Mouse (Mus musculus): ENCODE measurements at regions not wholly inside any gene's neighbourhood (a gene's known extent, or its start where the extent isn't known, plus 50 kb on each side); places are given as distances from the start of the nearest gene placed in this dataset.

- DNase-seq (ENCODE audit: low spot score) = no peak
These were observed 369.8 kb upstream of the Fbxo33 start for GRCm38 (mm10) chr12:59589354-59589753.

GRCm38 (mm10) chr12:59582587-59582986 is 363.1 kb upstream of the Fbxo33 start:
- DNase-seq (ENCODE audit: low spot score) = no peak

- DNase-seq (ENCODE audit: low spot score) = no peak
These were observed 360.2 kb upstream of the Fbxo33 start for GRCm38 (mm10) chr12:59579694-59580093.

GRCm38 (mm10) chr12:59563960-59564359 is 344.4 kb upstream of the Fbxo33 start:
- DNase-seq (ENCODE audit: low spot score) = no peak

GRCm38 (mm10) chr12:59539788-59540187 is 320.3 kb upstream of the Fbxo33 start:
- DNase-seq (ENCODE audit: low spot score) = no peak

GRCm38 (mm10) chr12:59530521-59530920 is 311.0 kb upstream of the Fbxo33 start:
- no peak for DNase-seq (ENCODE audit: low spot score)

- no peak for DNase-seq (ENCODE audit: low spot score)
These were observed 303.8 kb upstream of the Fbxo33 start for GRCm38 (mm10) chr12:59523368-59523767.

GRCm38 (mm10) chr12:59521946-59522345 is 302.4 kb upstream of the Fbxo33 start:
- no peak for DNase-seq (ENCODE audit: low spot score)

- no peak for DNase-seq (ENCODE audit: low spot score)
These were observed 290.3 kb upstream of the Fbxo33 start for GRCm38 (mm10) chr12:59509857-59510256.

GRCm38 (mm10) chr12:59509175-59509574 is 289.6 kb upstream of the Fbxo33 start:
- DNase-seq (ENCODE audit: low spot score) = no peak

- DNase-seq (ENCODE audit: low spot score) = no peak
These were observed 287.9 kb upstream of the Fbxo33 start for GRCm38 (mm10) chr12:59507431-59507830.

GRCm38 (mm10) chr12:59497434-59497833 is 277.9 kb upstream of the Fbxo33 start:
- no peak for DNase-seq (ENCODE audit: low spot score)

- DNase-seq (ENCODE audit: low spot score) = no peak
These were observed 268.5 kb upstream of the Fbxo33 start for GRCm38 (mm10) chr12:59488019-59488418.

- no peak for DNase-seq (ENCODE audit: low spot score)
These were observed 268.0 kb upstream of the Fbxo33 start for GRCm38 (mm10) chr12:59487507-59487906.

GRCm38 (mm10) chr12:59460997-59461961 is 241.8 kb upstream of the Fbxo33 start:
- no peak for DNase-seq (ENCODE audit: low spot score)

GRCm38 (mm10) chr12:59456175-59456851 is 236.8 kb upstream of the Fbxo33 start:
- DNase-seq (ENCODE audit: low spot score) = no peak

GRCm38 (mm10) chr12:59415051-59415450 is 195.5 kb upstream of the Fbxo33 start:
- no peak for DNase-seq (ENCODE audit: low spot score)

- no peak for DNase-seq (ENCODE audit: low spot score)
These were observed 192.0 kb upstream of the Fbxo33 start for GRCm38 (mm10) chr12:59411491-59411890.

GRCm38 (mm10) chr12:59391103-59391502 is 171.6 kb upstream of the Fbxo33 start:
- DNase-seq (ENCODE audit: low spot score) = no peak

GRCm38 (mm10) chr12:59382812-59383211 is 163.3 kb upstream of the Fbxo33 start:
- peak; percentile 46 for DNase-seq (ENCODE audit: low spot score)

GRCm38 (mm10) chr12:59341586-59341985 is 122.1 kb upstream of the Fbxo33 start:
- DNase-seq (ENCODE audit: low spot score) = no peak

- no peak for DNase-seq (ENCODE audit: low spot score)
These were observed 111.2 kb upstream of the Fbxo33 start for GRCm38 (mm10) chr12:59330753-59331152.

GRCm38 (mm10) chr12:59312703-59313102 is 93.2 kb upstream of the Fbxo33 start:
- DNase-seq (ENCODE audit: low spot score) = no peak

Data from ovary, postnatal 14 days (tissue).